Mouse (Mus musculus): ENCODE results near the gene Kank1.

DNA sequence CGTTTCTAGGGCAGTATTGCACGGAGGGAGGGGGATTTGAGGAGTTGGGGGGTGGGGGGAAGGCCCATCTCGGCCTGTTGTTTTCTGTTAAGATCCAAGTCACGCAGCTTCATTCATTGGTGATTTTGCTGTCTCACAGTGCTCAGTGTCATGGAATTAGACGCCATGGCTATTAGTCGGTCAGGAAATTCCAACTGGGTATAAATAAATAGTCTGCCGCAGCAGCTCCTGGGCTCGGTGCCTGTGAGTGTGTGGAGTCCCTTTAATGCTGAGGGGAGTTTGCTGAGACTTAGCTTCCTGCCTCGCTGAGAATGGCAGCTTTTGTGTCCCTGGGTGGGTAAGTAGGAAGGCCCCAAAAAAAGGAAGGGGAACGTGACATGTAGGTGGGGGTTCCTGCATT, 158.3 kb downstream of the Kank1 start:
- no peak for TF ChIP-seq CTCF (IDR thresholded peaks at IDR 0.05; ENCODE audit: low read depth)
- no peak for TF ChIP-seq EP300 (IDR thresholded peaks at IDR 0.05; ENCODE audit: low read depth)
